Mouse (Mus musculus) ES-E14 (cell line): ENCODE data around the gene Ly75.

ENCODE experiments used
- CHD2 ChIP-seq: IDR thresholded peaks from 2 replicates; pipeline ENCODE4 v1.6.1; 2014; ENCODE audit warnings: mild to moderate bottlenecking, low read depth, low read length, inconsistent platforms
- MAFK ChIP-seq: IDR thresholded peaks from 2 replicates; pipeline ENCODE4 v1.6.1; 2014; ENCODE audit warnings: mild to moderate bottlenecking, low read depth, low read length, inconsistent platforms; ENCODE audit not compliant: insufficient read depth
- ZC3H11A ChIP-seq: IDR thresholded peaks from 2 replicates; pipeline ENCODE4 v1.6.1; 2012; ENCODE audit warnings: low read depth, mild to moderate bottlenecking, inconsistent platforms, low read length, borderline replicate concordance
- ZNF384 ChIP-seq: IDR thresholded peaks from 2 replicates; pipeline ENCODE4 v1.6.1; 2012; ENCODE audit warnings: low read depth, low read length, inconsistent platforms

DNA sequence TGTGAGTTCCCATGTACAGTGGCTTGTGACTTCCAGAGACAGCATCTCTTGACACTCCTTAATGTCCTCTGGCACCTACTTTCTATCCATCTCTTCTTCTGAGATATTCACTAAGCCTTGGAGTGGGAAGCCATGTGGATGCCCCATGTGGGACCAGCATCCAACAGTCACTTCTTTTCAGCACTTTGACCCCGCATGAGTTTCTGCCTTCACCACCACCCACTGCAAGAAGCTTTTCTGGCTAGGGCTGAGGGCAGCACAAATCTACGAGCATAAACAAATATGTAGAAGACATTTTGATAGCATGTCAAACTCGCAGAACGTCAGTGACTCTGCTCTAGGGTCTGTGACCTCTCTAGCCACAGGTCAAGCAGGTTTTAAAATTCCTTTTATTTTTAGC, 9.2 kb upstream of the Ly75 start:
- TF ChIP-seq CHD2 (no peak), ZNF384 (no peak), MAFK (no peak), ZC3H11A (no peak)
